Mouse (Mus musculus): ENCODE results near the gene Msi1. TPM values are rescaled to one million over a fixed set of nuclear protein-coding genes. Genes with fewer than 3 reads are reported as not detected.
A peak's percentile ranks its signal among the peaks of the same experiment; 100 is the strongest.

Msi1 gene
- 1 to 10 TPM; 6.2 to 7.7 TPM for total RNA-seq (2021)

DNA sequence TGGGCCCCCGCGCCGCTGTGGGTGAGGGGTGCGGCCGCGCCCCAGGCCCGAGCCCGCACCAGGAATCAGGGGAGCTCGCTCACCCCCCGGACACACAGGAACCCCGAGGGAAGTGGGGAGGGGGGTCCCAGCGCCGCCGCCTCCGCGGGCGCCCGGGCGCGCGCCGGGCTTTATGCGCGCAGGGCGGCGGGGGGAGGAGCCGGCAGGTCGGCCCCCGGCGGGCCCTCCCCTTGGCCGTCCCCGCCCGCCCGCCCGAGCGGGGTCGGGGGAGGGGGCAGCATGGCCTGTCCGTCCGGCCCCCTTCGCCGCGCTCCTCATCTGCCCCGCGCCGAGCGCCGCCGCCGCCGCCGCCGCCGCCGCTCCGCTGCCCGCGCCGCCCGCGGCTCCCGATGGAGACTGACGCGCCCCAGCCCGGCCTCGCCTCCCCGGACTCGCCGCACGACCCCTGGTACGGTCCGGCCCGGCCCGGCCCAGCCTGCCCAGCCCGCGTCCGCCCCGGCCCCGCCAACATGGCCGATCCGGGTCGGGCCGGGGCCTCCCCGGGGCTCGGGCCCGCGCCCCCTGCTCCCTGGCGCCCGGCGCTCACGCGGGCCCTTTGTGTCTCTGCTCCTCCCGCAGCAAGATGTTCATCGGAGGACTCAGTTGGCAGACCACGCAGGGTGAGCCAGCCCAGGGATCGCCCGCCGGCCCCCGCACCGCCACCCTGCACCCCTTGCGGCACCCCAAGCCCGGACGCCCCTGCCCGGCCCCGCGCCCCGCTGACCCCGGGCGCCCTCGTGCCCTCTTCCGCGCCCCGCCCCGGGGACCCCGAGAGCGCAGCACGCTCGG, at the start of gene Msi1:
Gene Msi1, plus strand, starts transcription at position 241 of the 828 bp plus-strand sequence.
- DNase-seq: no peak

DNA sequence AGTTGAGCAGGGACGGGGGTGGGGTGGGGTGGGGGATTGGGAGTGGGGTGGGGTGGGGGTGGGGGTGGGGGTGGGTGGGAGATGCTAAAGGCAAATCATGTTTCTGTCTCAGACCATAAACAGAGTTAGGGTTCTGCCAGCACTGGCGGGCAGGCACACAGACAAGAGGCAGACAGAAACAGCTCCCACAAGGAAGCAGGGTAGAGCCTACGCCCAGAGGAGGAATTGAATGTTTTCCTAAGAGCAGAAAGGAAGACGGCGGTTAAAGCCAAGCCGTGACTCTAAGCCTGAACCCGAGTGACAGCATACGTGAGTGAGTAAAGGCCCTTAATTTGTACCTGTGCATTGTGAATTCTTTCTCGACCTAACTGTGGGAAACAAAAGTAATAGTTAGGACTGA, 37.5 kb upstream of the Msi1 start:
- DNase-seq: no peak

DNA sequence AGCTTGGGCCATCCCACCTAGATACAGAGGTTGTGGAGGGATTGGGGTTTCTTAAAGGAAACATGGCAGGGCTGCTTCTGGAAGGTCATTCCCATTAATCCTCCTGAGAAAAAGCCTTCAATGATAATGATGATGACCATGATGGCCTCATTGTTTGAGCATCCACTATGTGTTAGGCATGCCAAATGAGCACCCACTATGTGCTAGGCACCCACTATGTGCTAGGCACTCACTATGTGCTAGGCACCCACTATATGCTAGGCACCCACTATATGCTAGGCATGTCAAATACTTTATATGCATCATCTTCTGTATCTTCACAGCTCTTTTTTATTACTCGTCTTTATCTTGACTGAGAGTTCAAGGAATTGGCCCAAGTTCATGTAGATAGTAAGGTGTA, 36.4 kb upstream of the Msi1 start:
- DNase-seq: no peak

DNA sequence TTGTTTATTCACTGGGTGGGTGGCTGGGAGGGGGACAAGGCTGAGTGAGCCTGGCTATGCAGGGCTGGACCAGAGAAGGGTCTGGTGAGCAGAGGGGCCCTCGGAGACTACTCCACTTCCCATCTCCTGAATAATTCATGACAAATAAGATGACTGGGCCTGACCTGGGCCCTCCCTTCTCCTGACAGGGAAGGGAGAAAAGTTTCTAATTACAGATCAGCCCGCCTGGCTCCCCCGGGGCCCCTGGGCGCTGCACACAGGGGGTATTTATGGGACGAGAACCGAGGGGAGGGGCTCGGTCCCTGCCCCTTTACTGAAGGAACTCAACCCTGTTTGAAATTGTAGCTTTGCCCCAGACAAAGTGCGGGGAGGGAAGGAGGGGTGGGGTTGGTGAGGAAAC, 35.2 kb upstream of the Msi1 start:
- no peak for DNase-seq

DNA sequence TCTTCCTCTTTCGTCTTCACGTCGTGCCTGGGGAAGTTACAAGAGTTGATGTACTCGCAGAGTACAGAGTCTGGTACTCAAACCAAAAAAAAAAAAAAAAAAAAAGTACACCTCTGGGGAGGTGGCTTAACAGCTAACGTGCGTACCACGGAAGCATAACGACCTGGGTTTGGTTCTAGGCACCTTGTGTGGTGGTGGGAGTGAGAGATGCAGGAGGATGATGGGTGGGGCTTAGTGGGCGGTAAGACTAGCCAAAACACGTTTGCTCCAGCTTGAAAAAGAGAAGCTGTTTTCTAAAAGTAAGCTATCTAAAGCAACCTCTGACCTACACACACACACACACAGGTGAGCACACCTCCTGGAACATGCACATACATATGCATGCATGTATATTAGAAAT, 34.6 kb upstream of the Msi1 start:
- no peak for DNase-seq

DNA sequence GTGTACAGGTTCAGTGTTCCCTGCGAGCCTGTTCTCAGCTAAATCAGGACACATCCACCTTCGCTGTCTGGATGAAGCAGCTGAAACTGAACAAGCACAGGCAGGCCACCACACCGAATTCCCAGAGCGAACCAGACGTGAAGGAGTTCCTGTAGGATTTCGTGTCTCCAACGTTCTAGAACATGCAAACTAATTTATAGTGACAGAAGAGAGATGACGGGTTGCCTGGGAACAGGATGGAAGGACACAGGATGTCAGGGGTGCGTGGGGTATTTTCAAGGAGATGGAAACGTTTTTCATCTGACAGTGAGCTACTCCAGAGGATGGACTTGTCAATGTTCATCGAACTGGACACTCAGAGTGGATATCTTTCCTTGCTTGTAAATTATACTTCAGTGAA, 32.7 kb upstream of the Msi1 start:
- no peak for DNase-seq

DNA sequence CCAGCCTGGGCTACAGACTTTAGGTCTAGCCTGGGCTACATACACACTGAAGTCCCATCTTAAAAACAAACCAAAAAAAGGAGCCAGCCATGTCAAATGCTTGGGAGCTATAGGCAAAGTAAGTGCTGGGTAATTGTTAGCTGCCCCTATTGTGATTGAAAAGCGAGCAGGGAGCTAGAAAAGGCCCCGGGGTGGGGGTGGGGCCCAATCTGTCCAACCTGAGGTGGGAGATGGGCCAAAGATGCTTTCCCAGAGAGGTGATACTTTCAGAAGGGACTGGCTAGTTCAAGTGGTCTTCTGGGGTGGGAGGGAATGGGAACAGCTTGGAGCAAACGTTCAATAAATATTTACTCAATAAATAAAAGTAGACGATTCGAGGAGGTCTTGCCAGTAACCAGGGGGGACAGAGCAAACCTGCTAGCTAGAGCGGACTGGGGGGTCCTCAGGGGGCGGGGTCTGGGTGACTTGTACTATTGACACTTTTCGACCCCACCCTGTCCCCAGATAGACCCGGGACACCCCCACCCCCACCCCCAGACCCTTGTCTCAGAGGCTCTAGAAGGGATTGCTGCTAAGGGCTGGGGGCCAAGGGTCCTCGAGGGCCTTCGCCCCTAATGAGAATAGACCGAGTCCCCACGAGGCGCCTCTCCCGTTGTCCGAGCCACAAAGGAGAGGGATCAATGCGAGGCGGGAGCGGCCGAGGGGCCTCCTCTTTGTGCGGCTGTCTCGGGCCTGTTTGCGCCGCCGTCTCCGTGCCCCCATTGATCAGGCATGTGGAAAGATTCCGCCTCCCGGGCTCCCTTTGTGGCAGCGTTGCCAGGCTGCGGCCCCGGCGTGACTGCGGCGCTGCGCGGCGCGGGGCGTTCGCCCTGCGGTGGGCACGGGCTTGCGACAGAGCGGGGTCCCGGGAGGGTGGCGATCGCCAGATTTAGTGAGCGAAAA, 31.3 kb upstream of the Msi1 start:
- no peak for DNase-seq

DNA sequence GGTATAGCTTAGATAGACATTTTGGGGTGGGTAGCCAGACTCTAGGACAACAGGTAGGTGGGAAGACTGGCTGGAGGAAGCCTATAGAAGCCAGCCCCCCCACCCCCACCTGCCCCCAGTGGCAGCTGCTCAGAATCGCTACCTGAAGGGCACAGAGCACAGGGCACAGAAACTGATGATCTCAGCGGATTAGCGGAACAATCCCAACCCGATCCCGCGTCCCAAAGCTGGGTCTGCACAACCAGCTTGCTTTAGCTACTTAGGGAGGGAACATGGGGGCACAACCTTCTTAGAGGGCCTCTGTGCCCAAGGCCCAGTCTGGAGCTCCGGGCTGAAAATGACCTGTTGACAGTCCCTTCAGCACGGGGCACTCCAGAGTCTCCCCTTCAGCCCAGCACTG, 27.3 kb upstream of the Msi1 start:
- no peak for DNase-seq

DNA sequence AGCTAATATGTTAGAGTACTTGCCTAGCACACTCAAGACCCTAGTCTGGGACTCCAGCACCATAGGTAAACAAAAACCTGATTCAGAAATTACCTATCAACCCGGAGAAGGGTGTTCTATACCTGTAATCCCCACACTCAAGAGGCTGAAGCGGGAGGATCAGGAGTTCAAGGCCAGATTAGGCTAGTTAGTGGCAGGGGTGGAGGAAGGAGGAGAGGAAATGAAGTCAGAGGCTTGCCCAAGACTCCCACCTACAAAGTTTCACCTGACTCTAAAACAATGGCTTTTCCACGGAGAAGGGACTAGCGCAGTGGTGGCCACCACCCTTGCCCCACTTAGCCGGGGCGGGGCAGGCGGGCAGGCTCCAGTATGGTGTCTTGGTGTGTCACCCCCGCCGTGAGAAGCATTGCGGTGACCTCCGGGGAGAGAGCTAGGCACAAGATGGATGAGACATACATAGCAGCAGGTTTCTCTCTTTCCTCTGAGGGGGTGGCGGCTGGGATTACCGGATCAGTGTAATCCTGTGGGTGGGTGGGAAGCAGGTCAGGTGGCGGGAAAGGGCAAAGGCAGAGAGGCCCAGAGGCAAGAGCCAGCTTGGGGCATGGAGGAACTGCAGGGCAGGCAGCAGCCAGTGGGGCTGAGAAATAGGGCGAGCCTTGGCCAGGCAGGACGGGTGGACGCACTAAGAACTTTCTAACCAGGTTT, 25.8 kb upstream of the Msi1 start:
- DNase-seq: no peak

DNA sequence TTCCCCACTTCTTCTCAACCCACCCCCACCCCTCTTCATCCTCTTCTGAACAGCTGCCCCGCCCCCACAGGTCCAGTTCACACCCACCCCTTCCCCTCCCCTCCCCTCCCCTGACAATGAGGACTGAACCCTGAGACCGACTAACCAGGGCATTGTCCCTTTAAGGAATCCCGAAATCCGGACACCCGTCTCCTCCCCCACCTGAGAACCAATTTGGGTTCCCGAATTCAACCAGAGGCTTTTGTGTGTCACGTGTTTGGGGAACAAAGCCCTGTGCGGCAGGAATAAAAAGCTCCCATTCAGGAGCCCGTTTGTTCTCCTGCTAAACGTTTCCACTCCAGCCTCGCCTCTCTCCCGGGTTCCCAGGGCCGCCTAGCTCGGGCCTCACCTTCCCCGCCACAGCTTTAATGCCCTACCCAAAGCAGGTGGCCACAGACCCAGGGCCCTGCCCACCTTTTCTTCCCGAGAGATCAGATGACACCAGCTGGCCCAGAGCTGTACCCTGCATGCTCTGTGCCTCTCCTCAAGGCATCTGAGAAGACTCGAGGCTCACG, 25.1 kb upstream of the Msi1 start:
- no peak for DNase-seq

DNA sequence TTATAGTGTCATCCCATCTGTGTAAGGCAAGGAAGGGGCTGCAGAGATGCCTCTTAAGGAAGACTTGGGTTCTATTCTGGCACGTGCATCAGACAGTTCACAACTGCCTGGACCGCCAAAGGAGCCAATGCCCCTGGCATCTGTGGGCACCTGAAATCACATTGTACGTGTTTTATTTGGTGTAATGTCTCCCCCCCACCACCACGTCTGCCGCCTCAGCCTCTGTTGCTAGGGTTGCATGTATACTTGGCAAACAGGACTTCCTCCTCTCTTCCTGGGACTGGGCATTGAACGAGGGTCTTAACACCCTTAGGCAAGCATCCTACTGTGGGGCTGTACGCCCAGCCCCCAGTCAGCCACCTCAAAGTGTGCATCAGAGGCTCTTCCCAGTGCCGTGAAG, 24.2 kb upstream of the Msi1 start:
- DNase-seq: no peak

DNA sequence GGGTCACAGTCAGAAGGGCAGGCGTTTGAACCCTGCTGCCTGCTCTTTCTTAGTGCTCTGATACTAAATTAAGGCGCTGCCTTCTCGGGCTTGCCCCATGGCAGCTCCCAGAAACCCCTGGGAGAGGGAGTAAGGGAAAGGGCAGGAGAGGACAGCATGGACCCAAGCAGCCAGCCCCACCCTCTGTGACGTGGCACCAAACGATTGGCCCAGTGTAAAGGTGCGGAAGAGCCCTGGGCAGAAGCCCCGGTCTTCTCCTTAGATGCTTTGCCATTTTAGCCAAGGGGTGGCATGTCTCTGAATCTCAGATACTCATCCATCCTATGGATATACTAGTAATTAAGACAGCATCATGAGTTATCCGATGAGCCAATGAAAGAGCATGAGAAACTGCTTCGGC, 21.3 kb upstream of the Msi1 start:
- DNase-seq: peak; percentile 44

DNA sequence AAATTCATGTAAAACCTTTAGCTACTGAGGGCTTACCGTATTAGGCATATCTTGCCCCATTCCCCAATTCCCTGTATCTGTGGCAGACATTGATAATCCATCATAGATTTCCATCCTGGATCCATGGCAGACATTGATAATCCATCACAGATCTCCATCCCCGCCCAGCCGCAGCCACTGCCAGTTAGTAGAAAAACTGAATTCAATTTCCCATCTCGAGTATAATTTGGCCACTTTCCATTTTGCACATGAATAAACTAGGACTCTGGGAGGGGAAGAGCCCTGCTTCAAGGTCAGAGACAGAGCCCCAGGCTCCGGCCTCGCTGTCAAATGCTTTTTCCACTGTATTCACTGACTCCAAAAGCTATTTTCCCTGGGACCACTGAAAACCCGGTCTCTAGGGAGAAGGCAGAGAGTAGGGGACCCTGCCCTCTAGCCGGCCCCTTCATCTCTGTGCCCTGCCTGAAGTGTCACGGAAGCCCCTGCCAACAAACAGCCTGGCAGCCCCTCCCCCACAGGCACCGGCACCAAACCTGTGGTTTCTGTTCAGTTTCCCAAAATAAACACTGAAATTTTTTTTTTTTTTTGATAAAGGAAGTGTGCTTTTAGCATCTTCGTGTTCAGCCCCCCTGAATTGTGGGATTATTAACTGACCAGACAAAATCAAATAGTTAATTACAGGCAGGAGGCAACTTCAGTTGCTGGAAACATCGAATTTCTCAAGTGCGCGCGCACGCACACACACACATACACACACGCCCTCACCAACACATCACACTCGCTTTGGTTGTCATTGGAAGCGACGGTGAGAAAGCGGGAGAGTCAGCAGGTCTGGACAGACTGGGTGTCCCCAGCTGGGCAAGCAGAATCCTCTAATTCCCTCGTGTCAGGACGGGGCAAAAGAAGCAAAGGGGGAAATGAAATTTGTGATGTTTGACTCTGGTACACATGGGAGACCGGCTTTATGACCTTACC, 14.0 kb upstream of the Msi1 start:
- DNase-seq: no peak

DNA sequence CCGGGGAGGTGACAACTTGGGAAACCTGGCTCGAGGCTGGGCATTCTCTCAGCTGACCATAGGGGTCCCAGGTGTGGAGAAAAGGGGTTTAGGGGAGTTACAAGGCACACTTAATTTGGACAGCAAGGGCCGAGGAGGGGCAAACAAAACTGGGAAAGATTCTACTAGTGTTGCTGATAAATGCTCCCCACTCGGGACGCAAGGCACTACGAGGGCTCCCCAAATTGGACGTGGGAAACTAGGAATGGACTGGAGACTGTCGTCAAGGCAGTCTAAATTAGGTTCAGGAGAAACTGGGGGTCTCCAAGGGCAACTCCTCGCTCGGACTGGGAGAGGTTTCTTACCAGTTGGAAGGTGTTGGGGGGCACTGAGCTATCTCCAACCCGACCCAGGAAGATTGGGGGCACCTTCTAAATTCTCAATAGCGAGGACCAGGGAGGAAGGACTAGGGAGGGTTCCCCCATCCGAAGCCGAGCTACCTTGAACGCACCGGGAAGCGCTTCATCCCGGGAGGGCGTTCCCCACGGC, 504 bp upstream of the Msi1 start:
- DNase-seq: no peak

DNA sequence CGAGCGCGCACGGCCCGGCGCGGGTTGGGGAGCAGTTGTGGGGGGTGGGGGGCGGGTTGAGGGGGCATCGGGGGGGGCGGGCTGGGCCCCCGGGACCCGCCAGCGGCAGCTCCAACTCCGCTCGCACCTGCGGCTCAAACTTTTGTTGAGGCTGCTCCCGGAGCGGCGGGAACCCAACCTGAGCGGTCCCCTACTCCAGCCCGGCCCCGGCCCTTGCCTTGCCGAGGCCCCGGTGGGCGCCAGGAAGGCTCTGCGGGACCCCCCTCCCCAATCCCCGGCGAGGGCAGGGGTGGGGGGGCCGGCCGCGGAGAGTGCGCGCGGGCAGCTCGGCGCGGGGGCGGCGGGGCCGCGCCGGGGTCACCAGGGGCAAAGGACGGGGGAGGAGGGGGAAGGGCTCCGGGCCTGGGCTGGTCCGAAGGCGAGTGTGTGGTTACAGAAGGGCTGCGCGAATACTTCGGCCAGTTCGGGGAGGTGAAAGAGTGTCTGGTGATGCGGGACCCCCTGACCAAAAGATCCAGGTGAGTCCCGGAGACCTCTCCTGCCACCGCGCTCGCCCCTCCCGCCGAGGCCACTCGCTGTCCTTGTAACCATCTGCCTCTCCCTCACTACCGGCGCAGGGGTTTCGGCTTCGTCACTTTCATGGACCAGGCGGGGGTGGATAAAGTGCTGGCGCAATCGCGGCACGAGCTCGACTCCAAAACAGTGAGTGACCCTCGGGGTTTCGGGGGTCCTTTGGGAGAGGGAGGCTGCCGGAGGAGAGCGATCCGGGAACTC, 975 bp downstream of the Msi1 start:
- no peak for DNase-seq

DNA sequence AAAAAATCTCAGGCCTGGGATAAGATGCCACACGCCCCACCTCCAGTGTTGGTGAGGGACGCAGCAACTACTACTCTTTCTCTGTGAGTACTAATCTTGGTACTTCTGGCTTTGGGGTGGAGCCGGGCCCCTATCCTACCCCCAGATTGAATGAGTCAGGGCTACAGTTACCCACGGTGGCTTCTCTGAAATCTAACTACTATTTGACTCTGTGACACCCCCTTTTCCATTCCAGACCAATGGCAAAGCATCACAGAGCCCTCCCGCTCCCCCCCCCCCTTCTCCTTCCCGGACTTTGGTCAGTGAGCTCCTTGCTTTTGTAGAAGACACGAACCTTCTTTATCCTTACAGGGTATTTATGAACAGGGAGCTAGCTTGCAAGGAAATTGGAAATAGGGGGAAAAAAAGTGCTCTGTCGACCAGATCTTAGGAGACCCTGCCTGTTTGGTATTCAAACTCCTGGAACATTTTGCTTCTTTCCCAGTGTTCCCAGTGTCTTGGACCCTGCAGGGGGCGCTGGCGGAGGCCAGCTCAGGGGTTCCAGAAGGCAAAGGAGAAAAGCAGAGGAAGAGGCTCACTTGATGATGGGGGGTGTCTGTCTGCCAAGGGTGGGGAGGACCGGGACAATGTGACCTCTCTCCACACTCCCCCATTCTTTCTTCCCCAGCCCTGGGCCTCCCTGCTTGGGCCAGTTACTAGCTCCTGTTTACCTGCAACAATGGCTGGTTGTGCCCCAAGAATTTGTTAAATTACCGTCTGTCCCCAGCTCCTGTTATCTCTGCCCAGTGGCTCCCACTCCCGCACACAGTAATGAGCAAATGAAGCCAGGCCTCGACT, 1.9 kb downstream of the Msi1 start:
- DNase-seq: no peak

DNA sequence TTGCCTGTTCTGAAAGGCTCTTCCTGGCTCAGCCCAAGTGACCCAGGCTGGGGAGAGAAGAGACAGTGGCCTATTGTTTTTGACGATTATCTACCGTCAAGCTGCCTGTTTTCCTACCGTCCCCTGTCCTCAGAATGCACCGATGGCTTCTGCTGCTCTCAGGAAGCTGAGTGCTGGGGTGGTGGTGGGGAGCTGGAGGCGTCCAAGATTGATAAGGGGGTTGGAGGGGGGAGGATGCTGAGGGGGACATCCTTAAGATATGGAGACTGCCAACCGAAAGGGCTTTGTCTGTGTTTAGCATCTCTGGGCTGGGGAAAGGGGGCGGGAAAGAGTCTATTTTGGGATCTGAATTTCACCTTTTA, 2.5 kb downstream of the Msi1 start:
- DNase-seq: no peak

DNA sequence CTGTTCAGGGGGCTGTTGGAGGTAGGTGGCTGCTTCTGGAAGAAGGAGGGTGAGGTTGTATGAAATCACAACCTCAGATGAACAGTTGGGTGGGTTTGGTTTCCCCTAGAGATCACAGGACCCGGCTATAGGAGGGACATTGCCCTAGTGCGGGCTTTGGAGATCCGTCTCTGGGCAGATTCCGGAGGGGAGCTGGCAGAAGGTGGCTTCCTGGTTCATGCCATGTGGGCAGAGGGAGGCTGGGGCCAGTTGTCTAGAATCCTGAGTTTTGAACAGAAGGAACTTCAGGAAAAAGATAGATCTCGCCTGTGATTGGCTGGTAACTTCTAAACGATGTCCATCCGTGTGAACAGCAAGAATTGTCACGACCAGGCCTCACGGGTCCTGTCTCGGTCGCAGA, 3.0 kb downstream of the Msi1 start:
- DNase-seq: no peak

DNA sequence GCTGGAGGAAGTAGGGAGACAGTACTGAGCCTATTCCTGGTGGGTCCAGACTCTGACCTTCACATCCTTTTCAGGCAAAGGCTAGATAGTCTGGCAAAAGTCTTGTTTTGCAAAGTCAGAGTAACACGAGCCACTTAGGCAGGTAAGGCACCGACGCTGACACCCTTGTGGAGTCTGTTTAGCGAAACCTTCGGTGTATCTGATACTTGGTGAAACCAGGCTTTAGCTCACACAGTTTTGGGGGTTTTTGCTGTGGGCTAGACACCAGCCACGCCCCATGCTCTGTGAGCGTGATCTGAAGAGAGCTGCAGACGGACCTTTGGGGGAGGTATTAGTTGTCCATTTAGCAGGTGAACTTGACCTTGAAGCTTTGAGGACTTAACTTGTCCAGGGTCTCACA, 3.8 kb downstream of the Msi1 start:
- DNase-seq: no peak

Data from heart, postnatal 4 days (tissue).